Mouse (Mus musculus) midbrain, embryonic 14.5 days (tissue): ENCODE measurements around the gene Kcnip4. TPM values are rescaled to one million over a fixed set of nuclear protein-coding genes. Genes with fewer than 3 reads are reported as not detected.
A peak's percentile ranks its signal among the peaks of the same experiment; 100 is the strongest.

Experiments
- ATAC-seq: fragments of 200-750 bp; cut with Nextera tagmentation; 2 replicates; pipeline ENCODE4 v1.8.0; 2017; ENCODE audit warnings: moderate number of reproducible peaks, moderate library complexity; ENCODE audit not compliant: low FRiP score, low TSS enrichment
- DNase-seq: peaks from one replicate; pipeline ENCODE4 v3.0.0-alpha.2; 2015
- H3K27ac ChIP-seq: fragments of 300-500 bp; sonication (generic); replicated peaks from 2 replicates; pipeline ENCODE4 v1.5.1; 2014; ENCODE audit warnings: mild to moderate bottlenecking, low read depth, low read length, moderate library complexity
- H3K27me3 ChIP-seq: fragments of 300-500 bp; sonication (generic); 2 replicates; pipeline ENCODE4 v1.6.1; 2014; ENCODE audit warnings: low read length, control low read depth, mixed read lengths; ENCODE audit not compliant: control insufficient read depth, insufficient read depth
- H3K36me3 ChIP-seq: fragments of 300-500 bp; sonication (generic); 2 replicates; pipeline ENCODE4 v1.6.1; 2014; ENCODE audit warnings: low read length, control low read depth; ENCODE audit not compliant: control insufficient read depth, insufficient read depth
- H3K4me1 ChIP-seq: fragments of 300-500 bp; sonication (generic); 2 replicates; pipeline ENCODE4 v1.6.1; 2014; ENCODE audit warnings: mild to moderate bottlenecking, antibody characterized with exemption, low read length, control low read depth; ENCODE audit not compliant: control insufficient read depth, insufficient read depth
- H3K4me2 ChIP-seq: fragments of 300-500 bp; sonication (generic); 2 replicates; pipeline ENCODE4 v1.6.1; 2014; ENCODE audit warnings: mild to moderate bottlenecking, low read length, moderate library complexity
- H3K4me3 ChIP-seq: fragments of 300-500 bp; sonication (generic); replicated peaks from 2 replicates; pipeline ENCODE4 v1.5.1; 2014; ENCODE audit warnings: low read depth, low read length
- H3K9ac ChIP-seq: fragments of 300-500 bp; sonication (generic); replicated peaks from 2 replicates; pipeline ENCODE4 v1.6.1; 2014; ENCODE audit warnings: mild to moderate bottlenecking, low read length, moderate library complexity
- H3K9me3 ChIP-seq: fragments of 300-500 bp; sonication (generic); 2 replicates; pipeline ENCODE4 v1.6.1; 2016; ENCODE audit warnings: low read length, control low read depth, mixed read lengths; ENCODE audit not compliant: control insufficient read depth
- WGBS: fragments of 180-500 bp; shearing (Covaris S2); extraction: QIAGEN DNeasy Blood & Tissue Kit; methylation state at CpG from one replicate; pipeline ENCODE4 v1.1.7; 2014; 5-methylcytosine and 5-hydroxymethylcytosine counted together
- polyA plus RNA-seq: library from polyadenylated mRNA; unstranded; fragments of >200 nt; fragmentation: Nextera tagmentation; extraction: Ambion mirVana; gene quantifications from 2 replicates; pipeline ENCODE4 v1.2.1, GENCODE M21; 2014

Gene Kcnip4
- polyA plus RNA-seq, 1 experiment from 2014 or later: 18.6 TPM

DNA sequence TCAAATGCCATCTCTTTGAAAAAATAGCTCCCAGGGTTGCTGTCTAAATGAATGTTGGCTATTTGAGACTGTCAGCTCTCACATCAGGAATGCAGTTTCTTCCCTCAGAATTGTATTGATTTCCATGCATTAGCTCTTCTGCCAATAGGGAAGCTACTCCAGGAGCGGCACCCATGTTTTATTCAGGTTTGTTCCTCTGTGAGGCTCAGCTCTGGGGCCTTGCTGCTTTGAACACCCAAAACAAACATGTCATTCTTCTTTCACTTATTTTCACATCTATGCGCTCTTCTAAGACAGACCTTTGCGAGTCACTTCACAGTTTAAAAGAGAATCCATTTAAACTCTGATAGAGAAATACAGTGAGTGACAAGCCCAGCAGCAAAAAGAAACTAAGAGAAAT, 862.2 kb downstream of the Kcnip4 start:
- Histone ChIP-seq H3K4me3 (no peak overlapping the region), H3K9me3 (no peaks in the 10 kb centered on the region), H3K9ac (no peak overlapping the region), H3K4me1 (no peaks in the 10 kb centered on the region), H3K4me2 (no peak overlapping the region), H3K36me3 (no peaks in the 10 kb centered on the region), H3K27me3 (no peaks in the 10 kb centered on the region), H3K27ac (no peak overlapping the region)
- ATAC-seq: no peak; the same call in 1 of the 2 replicates
- 44% methylated on average over 3 of the region's 3 CpGs for WGBS
- peak; percentile 56 for DNase-seq

DNA sequence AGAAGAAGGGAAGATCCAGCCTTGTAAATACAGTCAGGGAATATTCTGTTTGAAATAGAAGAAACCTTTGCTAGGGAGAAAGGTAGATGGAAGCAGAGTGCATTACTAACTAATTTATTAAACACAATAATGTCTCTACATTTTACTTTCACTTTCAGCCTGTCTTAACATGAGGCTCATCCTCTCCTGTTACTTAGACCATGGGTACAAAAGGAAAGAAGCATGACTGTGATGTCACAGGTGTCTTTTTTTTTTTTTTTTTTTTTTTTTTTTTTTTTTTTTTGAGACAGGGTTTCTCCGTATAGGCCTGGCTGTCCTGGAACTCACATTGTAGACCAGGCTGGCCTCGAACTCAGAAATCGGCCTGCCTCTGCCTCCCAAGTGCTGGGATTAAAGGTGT, 864.7 kb downstream of the Kcnip4 start:
- no peak overlapping the region for H3K4me2 ChIP-seq
- no peak for ATAC-seq
- no peak overlapping the region for H3K9ac ChIP-seq
- no peak overlapping the region for H3K27ac ChIP-seq
- no peaks in the 10 kb centered on the region for H3K9me3 ChIP-seq
- no peaks in the 10 kb centered on the region for H3K27me3 ChIP-seq
- H3K4me3 ChIP-seq: no peak overlapping the region
- no peaks in the 10 kb centered on the region for H3K36me3 ChIP-seq
- no peaks in the 10 kb centered on the region for H3K4me1 ChIP-seq
- no peak for DNase-seq
- 86% methylated on average over 3 of the region's 3 CpGs for WGBS

DNA sequence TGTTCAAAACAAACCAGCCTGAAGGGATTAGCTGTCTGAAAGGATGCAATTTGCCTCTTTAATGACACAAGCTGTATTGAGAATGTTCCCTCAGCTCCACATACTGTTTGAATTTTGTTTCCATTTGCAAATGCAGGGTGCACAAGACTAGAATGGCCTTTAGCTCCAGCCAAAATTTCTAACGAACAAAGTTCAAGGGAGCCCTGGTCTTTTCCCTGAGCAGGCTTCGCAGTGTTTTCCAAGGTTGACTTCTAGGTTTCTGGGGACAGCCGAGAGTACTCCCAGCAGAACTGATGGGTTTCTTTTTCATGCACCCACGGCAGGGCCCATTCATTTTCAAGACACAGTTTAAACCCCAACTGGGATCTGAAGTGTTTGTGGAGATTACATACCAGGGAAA, 874.2 kb downstream of the Kcnip4 start:
- Histone ChIP-seq H3K27me3 (no peaks in the 10 kb centered on the region), H3K36me3 (no peaks in the 10 kb centered on the region), H3K27ac (no peak overlapping the region), H3K9ac (no peak overlapping the region), H3K4me3 (no peak overlapping the region), H3K4me2 (no peak overlapping the region), H3K4me1 (no peaks in the 10 kb centered on the region), H3K9me3 (no peaks in the 10 kb centered on the region)
- 67% methylated on average over 4 of the region's 4 CpGs for WGBS
- DNase-seq: no peak
- ATAC-seq: no peak

DNA sequence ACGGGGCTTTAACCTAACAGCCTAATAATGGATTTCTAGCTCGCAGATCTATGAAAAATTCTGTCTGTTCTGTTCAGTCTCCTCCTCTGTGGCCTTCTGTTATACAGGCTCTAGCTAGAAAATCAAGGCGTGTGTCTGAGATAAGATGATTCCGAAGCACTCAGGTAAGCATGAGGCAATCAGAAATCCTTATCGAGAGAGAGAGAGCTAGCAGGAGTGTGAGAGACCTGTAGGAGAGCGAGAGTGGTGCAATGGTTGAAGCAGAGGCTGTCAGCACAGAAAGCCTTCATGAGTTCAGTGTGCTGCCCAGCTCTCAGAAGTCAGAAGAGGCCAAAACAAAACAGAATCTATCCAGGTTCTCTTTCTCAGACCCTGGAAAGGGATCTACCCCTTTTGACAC, 888.0 kb downstream of the Kcnip4 start:
- H3K4me3 ChIP-seq: no peak overlapping the region
- no peaks in the 10 kb centered on the region for H3K4me1 ChIP-seq
- H3K9ac ChIP-seq: no peak overlapping the region
- no peak overlapping the region for H3K27ac ChIP-seq
- no peaks in the 10 kb centered on the region for H3K27me3 ChIP-seq
- H3K4me2 ChIP-seq: no peak overlapping the region
- WGBS: 82% methylated on average over 6 of the region's 6 CpGs
- peak; percentile 28 for DNase-seq
- no peaks in the 10 kb centered on the region for H3K36me3 ChIP-seq
- no peak for ATAC-seq
- no peaks in the 10 kb centered on the region for H3K9me3 ChIP-seq

DNA sequence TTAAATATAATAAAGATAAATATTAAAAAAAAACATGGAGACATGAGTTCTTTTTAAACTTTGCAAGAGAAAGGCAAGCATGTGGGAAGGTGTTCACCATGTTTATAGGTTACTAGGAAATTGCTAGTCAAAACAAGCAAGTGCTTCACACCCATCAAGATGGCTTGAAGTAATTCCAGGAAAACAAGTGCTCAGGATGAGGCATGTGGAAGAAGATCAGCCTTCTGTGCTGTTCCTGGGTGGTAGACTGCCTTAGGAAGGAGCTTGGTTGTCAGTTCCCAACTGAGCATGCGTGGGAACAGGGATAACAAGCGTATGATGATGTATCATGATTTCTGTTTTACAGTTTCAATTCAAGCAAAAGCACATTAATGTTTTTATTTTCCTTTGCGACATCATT, 891.1 kb downstream of the Kcnip4 start:
- Histone ChIP-seq H3K36me3 (no peaks in the 10 kb centered on the region), H3K27me3 (no peaks in the 10 kb centered on the region), H3K4me2 (no peak overlapping the region), H3K9me3 (no peaks in the 10 kb centered on the region), H3K27ac (no peak overlapping the region), H3K4me3 (no peak overlapping the region), H3K4me1 (no peaks in the 10 kb centered on the region), H3K9ac (no peak overlapping the region)
- ATAC-seq (no peak), DNase-seq (no peak)
- 90% methylated on average over 3 of the region's 3 CpGs for WGBS

DNA sequence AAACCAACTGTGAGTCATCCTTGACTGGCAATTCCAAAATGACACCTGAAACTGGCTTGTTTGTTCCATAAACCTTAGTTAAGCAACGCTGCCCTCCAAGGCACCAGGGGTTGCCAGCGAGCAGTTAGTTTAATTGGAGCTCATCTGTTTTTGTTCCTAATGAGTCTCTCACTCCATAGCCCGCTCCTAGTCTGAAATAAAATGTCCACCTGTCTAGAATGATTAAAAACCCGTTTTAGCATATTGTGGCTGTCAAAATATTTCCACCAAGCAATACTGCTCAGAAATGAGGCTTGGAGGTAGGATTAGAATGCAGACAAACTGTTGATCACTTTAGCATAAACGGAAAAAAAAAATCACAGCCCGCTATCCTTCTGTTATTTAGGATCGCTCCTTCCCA, 901.3 kb downstream of the Kcnip4 start:
- H3K9ac ChIP-seq: no peak overlapping the region
- WGBS: 84% methylated on average over 7 of the region's 7 CpGs
- no peaks in the 10 kb centered on the region for H3K36me3 ChIP-seq
- H3K27me3 ChIP-seq: no peaks in the 10 kb centered on the region
- H3K27ac ChIP-seq: no peak overlapping the region
- H3K4me3 ChIP-seq: no peak overlapping the region
- DNase-seq (no peak), ATAC-seq (no peak)
- H3K4me2 ChIP-seq: no peak overlapping the region
- no peaks in the 10 kb centered on the region for H3K9me3 ChIP-seq
- H3K4me1 ChIP-seq: no peaks in the 10 kb centered on the region

DNA sequence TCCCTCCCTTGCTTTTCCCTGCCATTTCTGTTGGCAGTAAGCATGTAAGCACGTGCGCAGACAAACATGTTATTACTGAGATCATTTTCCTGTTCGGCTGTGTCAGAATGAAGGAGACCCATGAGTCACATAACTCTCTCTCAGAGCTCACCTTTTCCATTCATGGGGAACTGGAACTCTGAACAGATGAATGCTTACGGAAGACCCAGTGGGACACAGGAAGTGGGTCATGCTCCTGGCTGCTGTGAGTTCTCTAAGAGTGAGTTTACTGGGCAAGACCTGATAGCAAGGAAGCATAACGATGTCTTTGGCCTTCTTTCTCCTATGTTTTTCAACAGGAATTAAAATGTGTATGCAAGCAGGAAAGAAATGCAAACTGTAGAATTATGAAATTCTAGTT, 917.8 kb downstream of the Kcnip4 start:
- Histone ChIP-seq H3K27ac (no peak overlapping the region), H3K4me3 (no peak overlapping the region), H3K4me2 (no peak overlapping the region), H3K4me1 (no peaks in the 10 kb centered on the region), H3K36me3 (no peaks in the 10 kb centered on the region), H3K27me3 (no peaks in the 10 kb centered on the region), H3K9ac (no peak overlapping the region), H3K9me3 (no peaks in the 10 kb centered on the region)
- ATAC-seq (no peak), DNase-seq (no peak)
- WGBS: 90% methylated on average over 5 of the region's 5 CpGs

DNA sequence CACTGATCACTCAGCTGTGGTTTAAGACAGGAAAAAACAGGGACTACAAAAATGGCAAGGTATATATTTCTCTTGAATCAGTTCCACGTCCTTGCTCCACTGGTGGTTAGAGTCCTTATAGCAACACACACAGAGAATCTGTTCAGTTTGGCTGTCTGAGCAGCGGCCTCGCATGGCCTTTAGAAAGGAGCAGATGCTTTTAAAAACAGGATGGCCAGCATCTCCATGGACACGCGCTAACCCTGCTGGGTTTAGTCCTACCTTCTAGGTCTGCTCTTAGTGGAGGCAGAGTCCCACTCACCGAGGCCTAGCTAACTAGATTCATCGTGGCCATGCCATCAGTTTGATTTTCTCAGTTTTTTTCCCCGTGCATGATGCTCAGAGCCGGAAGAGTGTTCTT, 918.4 kb downstream of the Kcnip4 start:
- H3K4me2 ChIP-seq: no peak overlapping the region
- no peaks in the 10 kb centered on the region for H3K9me3 ChIP-seq
- DNase-seq (no peak), ATAC-seq (no peak)
- H3K27me3 ChIP-seq: no peaks in the 10 kb centered on the region
- WGBS: 90% methylated on average over 9 of the region's 9 CpGs
- no peak overlapping the region for H3K4me3 ChIP-seq
- H3K36me3 ChIP-seq: no peaks in the 10 kb centered on the region
- H3K4me1 ChIP-seq: no peaks in the 10 kb centered on the region
- H3K27ac ChIP-seq: no peak overlapping the region
- no peak overlapping the region for H3K9ac ChIP-seq

DNA sequence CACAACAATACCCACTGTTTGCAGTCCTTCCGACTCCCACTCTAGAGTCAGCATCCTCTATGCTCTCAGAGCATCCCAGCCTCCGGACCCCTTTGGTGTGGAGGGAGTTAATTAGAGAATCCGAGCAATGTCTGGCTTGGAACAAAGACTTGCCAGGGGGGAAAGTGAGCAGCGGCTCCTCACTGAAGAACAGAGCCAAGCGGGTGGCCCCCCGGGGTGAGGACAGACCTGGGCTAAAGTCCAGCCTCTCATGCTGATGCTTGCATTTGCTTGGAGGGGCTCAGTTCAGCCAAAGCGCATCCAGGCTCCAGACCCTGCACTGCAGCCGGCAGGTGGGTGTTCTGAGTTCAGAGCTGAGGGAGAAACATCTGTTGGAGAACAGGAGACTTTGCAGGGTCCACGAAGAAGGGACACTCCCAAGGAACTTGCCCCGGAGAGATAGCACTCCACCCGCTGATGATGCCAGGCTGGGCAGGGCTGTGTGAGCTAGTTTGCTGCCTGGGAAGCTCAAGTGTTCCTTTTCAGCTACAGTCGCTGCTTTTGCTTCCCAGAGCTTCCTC, 925.1 kb downstream of the Kcnip4 start:
- DNase-seq (peak; percentile 67), ATAC-seq (peak; percentile 65)
- H3K27ac ChIP-seq: 0 out of 2 replicates have a peak overlapping the region, but pooled peaks have one; percentile 1
- H3K9ac ChIP-seq: peak overlapping the region; percentile 39
- WGBS: under 1% methylated on average over 12 of the region's 12 CpGs
- H3K4me1 ChIP-seq: 0 out of 2 replicates have a peak, but pooled peaks cover 3% of the 10 kb centered on the region
- H3K4me2 ChIP-seq: peak overlapping the region; percentile 58
- no peaks in the 10 kb centered on the region for H3K9me3 ChIP-seq
- no peaks in the 10 kb centered on the region for H3K27me3 ChIP-seq
- peak overlapping the region; percentile 32 for H3K4me3 ChIP-seq
- H3K36me3 ChIP-seq: no peaks in the 10 kb centered on the region
